Mouse (Mus musculus) ES-E14 (cell line): Measurements from ENCODE around the gene Tank. TPM values are rescaled to one million over a fixed set of nuclear protein-coding genes. Genes with fewer than 3 reads are reported as not detected.
A peak's percentile ranks its signal among the peaks of the same experiment; 100 is the strongest.

Source experiments
- DNase-seq: peaks from one replicate; pipeline ENCODE4 v3.0.0-alpha.2; 2013; ENCODE audit warnings: low read depth, low spot score
- H3K27ac ChIP-seq: 2 replicates; pipeline ENCODE4 v1.5.1; 2012; ENCODE audit warnings: low read depth, mild to moderate bottlenecking, low read length, moderate library complexity, mixed read lengths; ENCODE audit not compliant: poor library complexity, insufficient read depth, severe bottlenecking
- H3K36me3 ChIP-seq: 2 replicates; pipeline ENCODE4 v1.6.1; 2012; ENCODE audit warnings: mild to moderate bottlenecking, low read length, moderate library complexity, mixed read lengths; ENCODE audit not compliant: control insufficient read depth, poor library complexity, insufficient read depth, severe bottlenecking
- H3K4me1 ChIP-seq, 2 experiments: fragments of 150-350 bp in 1 of 2; sonication (generic) in 1 of 2; 2 replicates each; pipeline ENCODE4 v1.6.1; 2012; ENCODE audit warnings: low read length in 2 of 2, mild to moderate bottlenecking in 1 of 2, mixed read lengths in 1 of 2; ENCODE audit not compliant: control insufficient read depth in 2 of 2, insufficient read depth in 2 of 2, poor library complexity in 1 of 2
- H3K4me3 ChIP-seq, 2 experiments: fragments of 150-350 bp in 1 of 2; sonication (generic) in 1 of 2; 2 replicates each; pipeline ENCODE4 v1.5.1; 2012; ENCODE audit warnings: low read length in 2 of 2, low read depth in 1 of 2, mild to moderate bottlenecking in 1 of 2, mixed read lengths in 1 of 2; ENCODE audit not compliant: insufficient read depth in 1 of 2, poor library complexity in 1 of 2, severe bottlenecking in 1 of 2
- H3K9ac ChIP-seq: 2 replicates; pipeline ENCODE4 v1.6.1; 2012; ENCODE audit warnings: low read depth, mild to moderate bottlenecking, low read length, mixed read lengths; ENCODE audit not compliant: poor library complexity, insufficient read depth, severe bottlenecking
- H3K9me3 ChIP-seq: fragments of 150-350 bp; sonication (generic); 2 replicates; pipeline ENCODE4 v1.6.1; 2012; ENCODE audit warnings: low read depth, mild to moderate bottlenecking, low read length; ENCODE audit not compliant: control insufficient read depth, insufficient read depth
- CHD2 ChIP-seq: IDR thresholded peaks from 2 replicates; pipeline ENCODE4 v1.6.1; 2014; ENCODE audit warnings: mild to moderate bottlenecking, low read depth, low read length, inconsistent platforms
- HCFC1 ChIP-seq: IDR thresholded peaks from 2 replicates; pipeline ENCODE4 v1.6.1; 2012; ENCODE audit warnings: low read length, inconsistent platforms, borderline replicate concordance; ENCODE audit not compliant: insufficient read depth
- MAFK ChIP-seq: IDR thresholded peaks from 2 replicates; pipeline ENCODE4 v1.6.1; 2014; ENCODE audit warnings: mild to moderate bottlenecking, low read depth, low read length, inconsistent platforms; ENCODE audit not compliant: insufficient read depth
- ZC3H11A ChIP-seq: IDR thresholded peaks from 2 replicates; pipeline ENCODE4 v1.6.1; 2012; ENCODE audit warnings: low read depth, mild to moderate bottlenecking, inconsistent platforms, low read length, borderline replicate concordance
- ZNF384 ChIP-seq: IDR thresholded peaks from 2 replicates; pipeline ENCODE4 v1.6.1; 2012; ENCODE audit warnings: low read depth, low read length, inconsistent platforms
- in situ Hi-C, 2 experiments: fragments of 600-800 bp; cut with MboI; formaldehyde crosslinking; loops; one replicate each; pipeline ENCODE4 v1.15.1; 2025; ENCODE audit warnings: low sequenced_read_pairs in 2 of 2, inconsistent platforms in 1 of 2; ENCODE audit not compliant: unreplicated experiment in 2 of 2
- total RNA-seq: library from RNA; depleted of rRNA; stranded (reverse); fragments of 300-350 nt; gene quantifications from 2 replicates; pipeline ENCODE4 v1.2.3, GENCODE M21; 2012

Gene Tank
- total RNA-seq, 1 experiment: 7.8 TPM

DNA sequence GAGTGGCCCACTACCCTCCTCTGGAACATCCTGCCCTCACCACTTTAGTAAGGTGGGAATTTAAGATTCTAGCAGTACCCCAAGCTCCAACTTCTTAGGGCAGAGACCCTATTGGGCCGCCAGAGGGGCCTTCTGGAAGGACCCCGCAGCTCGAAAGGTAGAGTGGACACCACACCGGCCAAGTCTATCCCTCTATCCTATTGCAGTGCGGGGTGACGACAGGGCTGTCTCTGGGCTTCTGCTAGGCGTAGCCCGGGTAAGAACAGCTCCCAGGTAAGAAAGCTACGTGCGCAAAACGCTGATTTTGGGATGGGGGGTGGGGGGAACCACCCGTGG, 76.6 kb downstream of the Tank start:
- in situ Hi-C loops: loop anchor here in 1 of 2 experiments (25.0 kb wide), 1 partner anchor 307 kb away; no protein-coding TSS in a partner anchor
- Histone ChIP-seq H3K27ac (no peak overlapping the region), H3K4me1 (0 out of 4 replicates have a peak, but pooled peaks cover 0 to 3% of the 10 kb centered on the region in 2 experiments), H3K36me3 (no peaks in the 10 kb centered on the region), H3K9ac (no peak overlapping the region), H3K4me3 (peak overlapping the region; percentile 3 to 34; a peak in 1 of 4 replicates), H3K9me3 (no peaks in the 10 kb centered on the region)
- no peak for TF ChIP-seq HCFC1
- TF ChIP-seq CHD2: no peak
- no peak for TF ChIP-seq MAFK
- no peak for TF ChIP-seq ZNF384
- TF ChIP-seq ZC3H11A: no peak
- DNase-seq: no peak

GRCm38 (mm10) chr2:61655382-61656281, 77.2 kb downstream of the Tank start:
- H3K9ac ChIP-seq: no peak overlapping the region; the same call in 1 of the 2 replicates

DNA sequence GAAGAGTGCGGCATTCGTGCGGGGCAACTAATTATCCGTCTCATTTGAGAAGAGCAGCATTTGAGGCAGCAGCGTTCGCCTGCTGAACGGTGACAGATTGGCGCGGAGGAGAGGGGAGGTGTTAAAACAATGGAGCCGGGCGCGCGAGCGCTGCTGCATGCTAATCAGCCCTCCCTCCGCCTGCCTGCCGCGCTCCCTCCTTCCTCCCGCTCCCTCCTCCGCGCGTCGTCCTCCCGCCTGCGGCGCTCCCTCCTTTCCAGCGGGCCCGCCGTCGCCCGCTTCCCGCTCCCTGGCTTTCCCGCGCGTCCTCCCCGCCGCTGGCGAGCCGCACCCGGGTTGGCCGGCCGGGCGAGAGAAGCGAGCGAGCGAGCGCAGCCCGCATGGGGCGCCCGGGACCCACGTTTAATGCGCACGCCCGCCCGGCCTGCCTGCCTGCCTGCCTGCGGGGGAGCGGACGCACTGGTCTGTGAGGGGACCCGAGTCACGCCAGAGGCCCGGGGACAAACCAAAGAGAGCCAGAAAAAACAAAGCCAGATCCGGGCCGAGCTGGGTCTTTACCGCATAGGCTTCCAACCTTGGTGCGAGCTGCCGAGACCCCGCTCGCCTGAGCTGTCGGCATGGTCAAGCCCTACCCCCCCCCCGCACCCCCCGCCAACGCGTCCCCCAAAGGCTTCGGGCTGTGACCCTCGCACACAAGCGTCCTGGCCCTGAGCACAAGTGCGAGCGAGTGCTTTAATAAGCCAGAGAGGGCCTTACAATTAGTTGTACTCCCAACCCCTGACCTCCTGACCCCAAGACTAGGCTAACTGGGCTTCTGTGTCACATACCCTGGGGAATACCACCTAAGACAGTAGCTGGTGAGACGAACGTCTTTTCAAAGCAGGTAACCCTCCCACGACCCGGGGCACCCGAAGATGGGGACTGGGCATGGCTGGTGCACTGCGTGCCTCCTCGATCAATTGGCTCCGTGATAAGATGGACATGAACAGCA, 78.3 kb downstream of the Tank start:
- peak overlapping the region; percentile 71 for H3K9ac ChIP-seq
- no peak overlapping the region for H3K27ac ChIP-seq
- no peaks in the 10 kb centered on the region for H3K36me3 ChIP-seq
- H3K4me3 ChIP-seq: peak overlapping the region; percentile 58 to 83
- no peaks in the 10 kb centered on the region for H3K9me3 ChIP-seq
- in situ Hi-C loops: loop anchor here in 1 of 2 experiments (25.0 kb wide), 1 partner anchor 306 kb away; no protein-coding TSS in a partner anchor
- TF ChIP-seq MAFK: no peak
- no peak for TF ChIP-seq ZC3H11A
- TF ChIP-seq CHD2: no peak
- no peak; the same call in 1 of the 2 replicates for TF ChIP-seq ZNF384
- no peak for TF ChIP-seq HCFC1
- 0 out of 4 replicates have a peak, but pooled peaks cover 0 to 3% of the 10 kb centered on the region in 2 experiments for H3K4me1 ChIP-seq
- no peak for DNase-seq

More at GRCm38 (mm10) chr2:61655382-61656281, 77.2 kb downstream of the Tank start:
- no peak for DNase-seq
- Histone ChIP-seq H3K4me1 (0 out of 4 replicates have a peak, but pooled peaks cover 0 to 3% of the 10 kb centered on the region in 2 experiments), H3K9me3 (no peaks in the 10 kb centered on the region), H3K4me3 (peak overlapping the region; percentile 34 to 58), H3K27ac (no peak overlapping the region), H3K36me3 (no peaks in the 10 kb centered on the region)
- in situ Hi-C loops: loop anchor here in 1 of 2 experiments (25.0 kb wide), 1 partner anchor 307 kb away; no protein-coding TSS in a partner anchor
- TF ChIP-seq ZNF384 (no peak), HCFC1 (no peak), CHD2 (no peak), ZC3H11A (no peak), MAFK (no peak)

- Histone ChIP-seq H3K9ac (no peak overlapping the region), H3K4me1 (0 out of 4 replicates have a peak, but pooled peaks cover 0 to 3% of the 10 kb centered on the region in 2 experiments), H3K36me3 (no peaks in the 10 kb centered on the region), H3K4me3 (no peak overlapping the region), H3K27ac (no peak overlapping the region), H3K9me3 (no peaks in the 10 kb centered on the region)
- no peak for DNase-seq
- TF ChIP-seq ZC3H11A (no peak), CHD2 (no peak)
- in situ Hi-C loops: loop anchor here in 1 of 2 experiments (25.0 kb wide), 1 partner anchor 303 kb away; no protein-coding TSS in a partner anchor
Observed at GRCm38 (mm10) chr2:61659254-61659653, 80.9 kb downstream of the Tank start.
